Mouse (Mus musculus) cerebellum, adult 11 months (tissue): ENCODE results near the gene Gm13693.
"Not testable (repeated sequence)": the region's sequence is repeated elsewhere in the genome, so short reads cannot be mapped to it uniquely, and the experiment has no call there.

Experiments used
- DNase-seq: peaks from one replicate; pipeline ENCODE4 v3.0.0; 2022

The Gm13693 gene

DNA sequence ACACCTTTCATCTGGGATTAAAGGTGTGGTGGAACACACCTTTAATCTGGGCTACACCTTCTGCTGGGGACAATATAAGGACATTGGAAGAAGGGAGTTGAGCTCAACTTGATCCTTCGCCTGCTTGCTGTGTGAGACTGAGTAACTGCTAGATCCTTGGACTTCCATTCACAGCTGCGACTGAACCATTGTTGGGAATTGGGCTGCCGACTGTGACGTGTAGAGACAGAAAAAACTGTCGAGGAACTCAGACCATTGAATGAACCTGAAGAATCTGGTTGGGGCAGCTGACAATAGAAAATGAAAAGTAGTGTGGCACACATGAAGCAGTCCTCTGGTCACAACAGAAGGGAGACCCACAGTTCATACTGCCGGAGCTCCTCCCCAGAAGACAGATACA, at the start of gene Gm13693:
TSS of gene Gm13693 (plus strand) at position 301 of the 400 bp plus-strand sequence.
- not testable (repeated sequence) for DNase-seq

DNA sequence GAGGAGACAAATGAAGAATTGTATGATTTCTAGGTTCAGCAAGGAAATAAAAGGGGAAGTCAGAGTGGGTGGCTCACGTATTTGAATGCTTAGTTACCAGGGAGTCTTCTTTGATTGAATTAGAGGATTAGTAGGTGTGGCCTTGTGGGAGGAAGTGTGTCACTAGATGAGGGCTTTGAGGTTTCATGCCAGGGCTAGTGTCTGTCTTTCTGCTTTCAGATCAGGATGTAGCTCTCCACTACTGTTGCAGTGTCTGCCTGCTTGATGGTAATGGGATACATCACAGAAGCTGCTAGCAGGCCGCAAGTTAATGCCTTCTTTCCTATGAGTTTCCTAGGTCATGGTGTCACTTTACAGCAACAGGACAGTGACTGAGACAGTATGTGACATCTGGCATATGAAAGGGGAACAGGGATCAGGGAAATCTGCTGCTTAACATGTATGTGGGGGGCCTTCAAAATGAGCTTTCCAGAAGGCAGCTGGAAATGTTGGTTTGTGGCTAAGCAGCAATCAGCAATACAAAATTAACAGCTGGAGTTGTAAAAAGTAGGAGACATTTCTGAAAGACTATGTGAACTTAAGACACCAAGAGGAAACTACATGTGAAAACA, 31.7 kb upstream of the Gm13693 start:
- no peak for DNase-seq

DNA sequence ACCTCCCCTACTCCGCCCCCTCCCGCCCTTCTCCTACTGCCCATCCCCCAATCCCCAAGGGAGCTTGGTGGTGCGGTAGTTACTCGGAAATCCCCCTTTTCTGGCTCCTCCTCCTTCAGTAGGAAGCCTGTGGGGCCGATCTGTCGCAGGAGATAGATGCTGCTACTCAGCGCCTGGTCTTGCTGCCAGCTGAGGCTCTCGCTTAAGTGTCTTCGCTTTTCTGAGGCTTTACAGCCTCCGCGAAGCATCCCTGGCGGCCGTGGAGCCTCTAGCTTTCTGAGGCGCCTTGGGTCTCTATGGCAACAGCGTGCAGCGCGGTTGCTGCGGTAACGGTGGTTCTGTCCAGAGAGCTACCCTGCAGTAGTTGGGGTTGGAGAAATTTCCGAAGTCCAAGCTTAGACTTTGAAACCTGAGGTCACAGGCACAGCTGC, 20.4 kb upstream of the Gm13693 start, which contains the start of gene Zswim2:
TSS of gene Zswim2 (minus strand) at position 298 of the 431 bp plus-strand sequence.
- DNase-seq = peak; percentile 25

DNA sequence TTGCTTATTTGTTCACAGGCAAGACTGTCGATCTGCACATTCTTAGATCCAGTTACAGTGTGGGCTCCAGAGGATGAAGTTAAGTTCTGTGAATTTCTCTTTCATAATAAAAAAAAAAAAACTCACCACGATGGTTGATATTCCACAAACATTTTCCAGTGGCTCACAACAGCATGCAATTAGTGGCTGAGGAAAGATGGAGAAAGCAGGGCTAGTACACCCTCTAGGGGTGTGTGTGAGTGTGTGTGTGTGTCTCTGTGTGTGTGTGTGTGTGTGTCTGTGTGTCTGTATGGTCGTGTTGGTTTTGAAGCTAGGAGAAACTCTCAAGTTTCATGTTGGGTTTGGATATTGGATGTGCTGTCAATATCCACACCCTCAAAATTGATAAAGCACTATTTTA, 19.9 kb upstream of the Gm13693 start:
- DNase-seq = no peak

DNA sequence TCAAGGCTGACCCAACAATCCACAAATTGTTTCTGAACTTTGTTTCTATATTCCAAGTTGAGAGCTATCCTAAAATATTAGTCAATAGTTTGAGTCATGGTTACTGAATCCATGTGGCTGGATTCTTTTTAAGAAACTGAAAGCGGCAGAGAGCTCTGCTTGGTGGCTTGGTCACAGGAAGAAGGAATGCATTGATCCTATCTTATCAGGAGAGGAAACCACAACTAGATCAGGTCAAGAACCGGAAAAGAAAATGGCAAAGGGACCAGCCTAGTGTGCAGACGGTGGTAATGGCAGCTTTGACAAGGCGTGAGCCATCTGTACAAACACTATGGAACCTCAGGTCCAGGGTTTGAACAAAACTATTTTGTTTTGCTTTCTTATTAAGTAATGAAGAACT, 19.5 kb upstream of the Gm13693 start:
- DNase-seq = no peak

DNA sequence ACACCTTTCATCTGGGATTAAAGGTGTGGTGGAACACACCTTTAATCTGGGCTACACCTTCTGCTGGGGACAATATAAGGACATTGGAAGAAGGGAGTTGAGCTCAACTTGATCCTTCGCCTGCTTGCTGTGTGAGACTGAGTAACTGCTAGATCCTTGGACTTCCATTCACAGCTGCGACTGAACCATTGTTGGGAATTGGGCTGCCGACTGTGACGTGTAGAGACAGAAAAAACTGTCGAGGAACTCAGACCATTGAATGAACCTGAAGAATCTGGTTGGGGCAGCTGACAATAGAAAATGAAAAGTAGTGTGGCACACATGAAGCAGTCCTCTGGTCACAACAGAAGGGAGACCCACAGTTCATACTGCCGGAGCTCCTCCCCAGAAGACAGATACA, 5.9 kb upstream of the Gm13693 start, which contains the start of gene Gm13698:
TSS of gene Gm13698 (plus strand) at position 301 of the 400 bp plus-strand sequence.
- DNase-seq = not testable (repeated sequence)

DNA sequence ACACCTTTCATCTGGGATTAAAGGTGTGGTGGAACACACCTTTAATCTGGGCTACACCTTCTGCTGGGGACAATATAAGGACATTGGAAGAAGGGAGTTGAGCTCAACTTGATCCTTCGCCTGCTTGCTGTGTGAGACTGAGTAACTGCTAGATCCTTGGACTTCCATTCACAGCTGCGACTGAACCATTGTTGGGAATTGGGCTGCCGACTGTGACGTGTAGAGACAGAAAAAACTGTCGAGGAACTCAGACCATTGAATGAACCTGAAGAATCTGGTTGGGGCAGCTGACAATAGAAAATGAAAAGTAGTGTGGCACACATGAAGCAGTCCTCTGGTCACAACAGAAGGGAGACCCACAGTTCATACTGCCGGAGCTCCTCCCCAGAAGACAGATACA, 5.7 kb downstream of the Gm13693 start, which contains the start of gene Gm13695:
TSS of gene Gm13695 (plus strand) at position 301 of the 400 bp plus-strand sequence.
- DNase-seq = not testable (repeated sequence)

DNA sequence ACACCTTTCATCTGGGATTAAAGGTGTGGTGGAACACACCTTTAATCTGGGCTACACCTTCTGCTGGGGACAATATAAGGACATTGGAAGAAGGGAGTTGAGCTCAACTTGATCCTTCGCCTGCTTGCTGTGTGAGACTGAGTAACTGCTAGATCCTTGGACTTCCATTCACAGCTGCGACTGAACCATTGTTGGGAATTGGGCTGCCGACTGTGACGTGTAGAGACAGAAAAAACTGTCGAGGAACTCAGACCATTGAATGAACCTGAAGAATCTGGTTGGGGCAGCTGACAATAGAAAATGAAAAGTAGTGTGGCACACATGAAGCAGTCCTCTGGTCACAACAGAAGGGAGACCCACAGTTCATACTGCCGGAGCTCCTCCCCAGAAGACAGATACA, 11.5 kb downstream of the Gm13693 start, which contains the start of gene Gm13696:
TSS of gene Gm13696 (plus strand) at position 301 of the 400 bp plus-strand sequence.
- not testable (repeated sequence) for DNase-seq

DNA sequence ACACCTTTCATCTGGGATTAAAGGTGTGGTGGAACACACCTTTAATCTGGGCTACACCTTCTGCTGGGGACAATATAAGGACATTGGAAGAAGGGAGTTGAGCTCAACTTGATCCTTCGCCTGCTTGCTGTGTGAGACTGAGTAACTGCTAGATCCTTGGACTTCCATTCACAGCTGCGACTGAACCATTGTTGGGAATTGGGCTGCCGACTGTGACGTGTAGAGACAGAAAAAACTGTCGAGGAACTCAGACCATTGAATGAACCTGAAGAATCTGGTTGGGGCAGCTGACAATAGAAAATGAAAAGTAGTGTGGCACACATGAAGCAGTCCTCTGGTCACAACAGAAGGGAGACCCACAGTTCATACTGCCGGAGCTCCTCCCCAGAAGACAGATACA, 17.3 kb downstream of the Gm13693 start, which contains the start of gene Gm13694:
TSS of gene Gm13694 (plus strand) at position 301 of the 400 bp plus-strand sequence.
- DNase-seq = not testable (repeated sequence)

DNA sequence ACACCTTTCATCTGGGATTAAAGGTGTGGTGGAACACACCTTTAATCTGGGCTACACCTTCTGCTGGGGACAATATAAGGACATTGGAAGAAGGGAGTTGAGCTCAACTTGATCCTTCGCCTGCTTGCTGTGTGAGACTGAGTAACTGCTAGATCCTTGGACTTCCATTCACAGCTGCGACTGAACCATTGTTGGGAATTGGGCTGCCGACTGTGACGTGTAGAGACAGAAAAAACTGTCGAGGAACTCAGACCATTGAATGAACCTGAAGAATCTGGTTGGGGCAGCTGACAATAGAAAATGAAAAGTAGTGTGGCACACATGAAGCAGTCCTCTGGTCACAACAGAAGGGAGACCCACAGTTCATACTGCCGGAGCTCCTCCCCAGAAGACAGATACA, 23.1 kb downstream of the Gm13693 start, which contains the start of gene Gm13697:
TSS of gene Gm13697 (plus strand) at position 301 of the 400 bp plus-strand sequence.
- not testable (repeated sequence) for DNase-seq

DNA sequence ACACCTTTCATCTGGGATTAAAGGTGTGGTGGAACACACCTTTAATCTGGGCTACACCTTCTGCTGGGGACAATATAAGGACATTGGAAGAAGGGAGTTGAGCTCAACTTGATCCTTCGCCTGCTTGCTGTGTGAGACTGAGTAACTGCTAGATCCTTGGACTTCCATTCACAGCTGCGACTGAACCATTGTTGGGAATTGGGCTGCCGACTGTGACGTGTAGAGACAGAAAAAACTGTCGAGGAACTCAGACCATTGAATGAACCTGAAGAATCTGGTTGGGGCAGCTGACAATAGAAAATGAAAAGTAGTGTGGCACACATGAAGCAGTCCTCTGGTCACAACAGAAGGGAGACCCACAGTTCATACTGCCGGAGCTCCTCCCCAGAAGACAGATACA, 28.9 kb downstream of the Gm13693 start, which contains the start of gene Gm13691:
TSS of gene Gm13691 (plus strand) at position 301 of the 400 bp plus-strand sequence.
- not testable (repeated sequence) for DNase-seq

DNA sequence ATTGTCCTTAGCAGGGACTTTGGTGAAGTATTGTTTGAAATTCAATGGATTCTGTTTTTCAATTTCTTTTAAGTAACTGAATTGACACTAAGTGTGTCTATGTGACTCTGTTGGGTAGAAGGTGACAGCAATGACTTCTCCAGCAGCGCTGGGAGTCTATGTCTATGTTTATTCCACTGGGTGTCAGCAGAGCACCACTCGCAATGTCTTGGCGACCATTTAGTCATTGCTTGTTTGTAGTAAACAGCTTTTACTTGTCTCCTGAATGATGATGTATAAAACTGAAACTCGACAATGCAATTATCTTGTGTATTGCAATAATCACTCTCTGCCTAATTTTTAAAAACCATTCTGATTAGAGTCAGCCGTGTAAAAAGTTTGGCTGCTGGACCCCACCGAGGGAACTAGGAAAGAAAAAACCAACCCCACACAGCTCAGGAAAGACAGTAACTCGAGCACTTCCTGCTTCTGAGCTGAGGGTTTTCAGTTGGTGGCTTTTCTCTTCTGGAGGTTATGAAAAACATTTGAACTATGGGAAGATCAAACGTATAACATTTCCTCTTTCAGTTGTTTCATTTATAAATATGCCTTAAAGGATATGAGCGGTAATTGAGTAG, 32.4 kb downstream of the Gm13693 start:
- not testable (repeated sequence) for DNase-seq

DNA sequence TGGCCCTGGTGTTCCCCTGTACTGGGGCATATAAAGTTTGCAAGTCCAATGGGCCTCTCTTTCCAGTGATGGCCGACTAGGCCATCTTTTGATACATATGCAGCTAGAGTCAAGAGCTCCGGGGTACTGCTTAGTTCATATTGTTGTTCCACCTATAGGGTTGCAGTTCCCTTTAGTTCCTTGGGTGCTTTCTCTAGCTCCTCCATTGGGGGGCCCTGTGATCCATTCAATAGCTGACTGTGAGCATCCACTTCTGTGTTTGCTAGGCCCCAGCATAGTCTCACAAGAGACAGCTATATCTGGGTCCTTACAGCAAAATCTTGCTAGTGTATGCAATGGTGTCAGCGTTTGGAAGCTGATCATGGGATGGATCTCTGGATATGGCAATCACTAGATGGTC, 33.2 kb downstream of the Gm13693 start:
- DNase-seq = not testable (repeated sequence)

DNA sequence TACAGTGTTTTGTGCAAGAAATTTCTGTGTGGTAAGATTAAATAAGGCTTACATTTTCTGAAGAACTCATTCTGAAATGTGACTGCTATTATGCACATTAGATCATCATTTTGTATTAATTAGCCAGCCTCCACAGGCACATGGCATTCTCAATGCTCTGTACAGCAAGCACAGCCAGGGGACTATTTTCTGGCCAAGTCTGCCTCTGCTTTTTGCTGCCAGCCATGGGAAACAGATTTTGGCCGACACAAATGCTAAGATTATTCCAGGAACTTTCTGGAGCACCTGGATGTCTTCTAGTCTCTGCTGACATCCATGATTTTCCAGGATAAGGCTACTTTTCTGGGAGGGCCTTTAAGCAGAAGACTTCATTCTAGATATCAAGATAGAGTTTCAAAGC, 47.6 kb downstream of the Gm13693 start:
- no peak for DNase-seq

DNA sequence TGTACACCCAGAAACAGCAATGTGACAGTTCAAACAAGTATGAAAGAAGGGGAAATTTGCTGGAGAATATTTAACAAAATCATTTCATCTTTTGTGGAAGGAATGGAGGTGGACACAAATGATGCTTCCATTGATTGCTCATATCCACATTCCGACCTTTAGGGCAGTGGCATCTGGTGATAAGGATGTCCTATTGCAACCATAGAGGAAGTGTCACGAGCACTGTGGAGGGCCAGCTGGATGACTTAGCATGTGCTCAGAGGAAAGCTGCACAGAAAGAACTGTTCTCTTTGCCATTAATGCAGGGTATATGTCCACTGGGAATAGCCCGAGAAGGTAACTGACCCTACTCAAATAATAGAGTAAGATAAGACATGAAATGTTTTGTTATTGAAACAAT, 48.5 kb downstream of the Gm13693 start:
- no peak for DNase-seq
